Mouse (Mus musculus): ENCODE measurements around the gene Wdr54. TPM values are rescaled to one million over a fixed set of nuclear protein-coding genes. Genes with fewer than 3 reads are reported as not detected.

The Wdr54 gene
- polyA plus RNA-seq, 1 experiment from 2014 or later, result 1.1 TPM

DNA sequence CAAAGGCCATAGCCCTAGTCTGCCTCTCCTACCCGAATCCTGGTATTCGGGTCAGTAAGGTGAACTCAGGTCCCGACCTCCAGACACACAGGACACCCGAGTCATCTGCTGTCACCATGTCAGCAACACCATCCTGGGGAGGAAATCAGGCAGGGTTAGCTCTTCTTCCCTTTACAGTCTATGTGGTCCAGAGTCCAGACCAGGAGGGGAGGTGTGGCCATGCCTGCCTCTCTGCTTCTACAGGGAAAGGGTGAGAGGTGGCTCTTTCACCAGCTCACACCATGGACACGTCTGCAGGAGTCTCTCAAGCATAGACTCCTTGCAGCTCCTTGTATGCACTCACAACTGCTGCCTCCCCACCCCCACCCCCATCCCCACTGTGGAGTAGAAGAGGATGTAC, 2.7 kb downstream of the Wdr54 start:
- no peak for ATAC-seq

DNA sequence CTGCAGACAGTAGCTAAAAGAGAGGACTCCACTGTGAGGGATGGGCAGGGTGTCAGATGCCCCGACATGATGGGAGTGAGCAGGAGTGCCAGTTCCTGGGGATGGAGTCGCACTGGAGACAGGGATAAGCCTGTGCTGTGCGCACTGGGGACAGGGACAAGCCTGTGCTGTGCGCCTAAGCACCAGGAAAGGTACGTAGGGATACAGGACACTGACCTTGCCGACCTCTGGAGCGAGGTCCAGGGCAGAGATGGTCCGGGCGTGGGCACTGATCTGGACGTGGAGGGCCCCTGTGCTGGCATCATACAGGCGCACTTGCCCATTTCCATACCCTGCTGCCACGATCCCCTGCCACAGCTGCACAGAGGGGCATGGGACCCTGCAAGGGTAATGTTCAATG, 3.2 kb downstream of the Wdr54 start:
- Histone ChIP-seq H3K27ac (no peak overlapping the region), H3K4me3 (no peak overlapping the region), H3K9ac (no peak overlapping the region), H3K9me3 (replicated peaks) (no peaks in the 10 kb centered on the region), H3K4me1 (peaks cover 25% of the 10 kb centered on the region), H3K27me3 (replicated peaks) (peaks cover 57% of the 10 kb centered on the region), H3K4me2 (no peak overlapping the region), H3K36me3 (peaks cover 17% of the 10 kb centered on the region)
- 0 out of 2 replicates have a peak, but pooled peaks have one; percentile 22 for ATAC-seq
- 77% methylated on average over 12 of the region's 12 CpGs for WGBS (ENCODE audit: insufficient replicate concordance)

More for the DNA sequence above, 2.7 kb downstream of the Wdr54 start:
- no peak overlapping the region for H3K4me3 ChIP-seq
- no peak overlapping the region for H3K9ac ChIP-seq
- H3K9me3 ChIP-seq (replicated peaks), result no peaks in the 10 kb centered on the region
- peaks cover 14% of the 10 kb centered on the region for H3K36me3 ChIP-seq
- no peak overlapping the region for H3K4me2 ChIP-seq
- peaks cover 60% of the 10 kb centered on the region for H3K27me3 ChIP-seq (replicated peaks)
- H3K4me1 ChIP-seq, result peaks cover 25% of the 10 kb centered on the region
- WGBS (ENCODE audit: insufficient replicate concordance), result 52% methylated on average over 5 of the region's 5 CpGs
- H3K27ac ChIP-seq, result no peak overlapping the region

DNA sequence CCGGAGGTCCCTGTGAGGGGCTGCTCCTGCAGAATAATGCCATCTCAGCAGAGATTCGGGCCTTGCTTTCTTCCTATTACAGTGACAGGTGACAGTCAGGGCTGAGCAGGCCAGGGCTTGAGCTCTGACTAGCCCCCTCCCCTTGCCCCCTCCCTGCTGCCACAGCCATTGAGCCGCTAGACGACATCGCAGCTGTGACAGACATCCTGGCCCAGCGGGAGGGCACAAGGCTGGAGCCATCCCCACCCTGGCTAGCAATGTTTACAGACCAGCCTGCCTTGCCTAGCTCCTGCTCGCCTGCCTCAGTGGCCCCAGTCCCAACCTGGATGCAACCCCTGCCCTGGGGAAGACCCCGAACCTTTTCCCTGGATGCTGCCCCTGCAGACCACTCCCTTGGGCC, 4.5 kb downstream of the Wdr54 start:
- peaks cover 27% of the 10 kb centered on the region for H3K36me3 ChIP-seq
- 27% methylated on average over 8 of the region's 8 CpGs for WGBS (ENCODE audit: insufficient replicate concordance)
- H3K4me1 ChIP-seq, result peaks cover 25% of the 10 kb centered on the region
- no peak overlapping the region for H3K4me3 ChIP-seq
- ATAC-seq, result no peak
- H3K27ac ChIP-seq, result no peak overlapping the region
- no peak overlapping the region for H3K4me2 ChIP-seq
- peaks cover 47% of the 10 kb centered on the region for H3K27me3 ChIP-seq (replicated peaks)
- no peaks in the 10 kb centered on the region for H3K9me3 ChIP-seq (replicated peaks)
- H3K9ac ChIP-seq, result no peak overlapping the region

DNA sequence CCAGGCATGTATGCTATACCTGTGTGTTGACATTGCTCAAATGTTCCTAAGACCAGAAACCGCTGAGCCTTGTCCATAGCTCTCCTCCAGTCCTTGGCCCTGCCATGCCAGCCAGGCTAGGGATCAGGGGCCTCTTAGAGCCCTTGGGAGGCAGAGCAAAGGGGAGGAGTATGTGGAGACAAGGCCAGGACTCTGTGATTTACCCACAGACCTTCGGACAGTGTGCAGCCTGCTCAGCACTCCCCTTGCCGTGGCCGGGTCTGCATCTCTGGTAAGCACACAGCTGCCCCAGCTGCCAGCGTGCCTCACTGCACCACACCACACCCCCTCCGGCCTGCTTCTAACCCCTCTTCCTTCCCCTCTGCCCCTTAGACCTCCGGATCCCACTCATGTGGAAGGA, 8.9 kb downstream of the Wdr54 start:
- Histone ChIP-seq H3K4me3 (no peak overlapping the region), H3K4me2 (no peak overlapping the region), H3K27ac (no peak overlapping the region), H3K36me3 (peaks cover 27% of the 10 kb centered on the region), H3K27me3 (replicated peaks) (peaks cover 22% of the 10 kb centered on the region), H3K4me1 (peaks cover 30% of the 10 kb centered on the region), H3K9ac (no peak overlapping the region), H3K9me3 (replicated peaks) (no peaks in the 10 kb centered on the region)
- 56% methylated on average over 7 of the region's 7 CpGs for WGBS (ENCODE audit: insufficient replicate concordance)
- ATAC-seq, result no peak

DNA sequence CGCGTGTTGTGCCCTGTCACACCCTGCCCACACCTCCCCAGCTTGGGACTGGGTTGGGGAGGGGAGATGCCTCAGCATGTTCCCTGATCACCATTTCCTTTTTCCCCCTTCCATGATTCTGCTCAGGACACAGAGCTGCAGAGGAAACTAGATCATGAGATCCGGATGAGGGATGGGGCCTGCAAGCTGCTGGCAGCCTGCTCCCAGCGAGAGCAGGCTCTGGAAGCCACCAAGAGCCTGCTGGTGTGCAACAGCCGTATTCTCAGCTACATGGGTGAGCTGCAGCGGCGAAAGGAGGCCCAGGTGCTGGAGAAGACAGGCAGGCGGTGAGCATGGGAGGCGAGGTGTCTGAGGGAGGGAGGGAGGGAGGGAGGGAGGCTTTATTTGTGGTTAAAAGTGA, 10.4 kb downstream of the Wdr54 start:
- Histone ChIP-seq H3K9ac (no peak overlapping the region), H3K4me2 (no peak overlapping the region), H3K36me3 (peaks cover 27% of the 10 kb centered on the region), H3K27me3 (replicated peaks) (peaks cover 33% of the 10 kb centered on the region), H3K9me3 (replicated peaks) (no peaks in the 10 kb centered on the region), H3K4me1 (peaks cover 27% of the 10 kb centered on the region), H3K27ac (no peak overlapping the region), H3K4me3 (no peak overlapping the region)
- ATAC-seq, result no peak
- 54% methylated on average over 9 of the region's 9 CpGs for WGBS (ENCODE audit: insufficient replicate concordance)

DNA sequence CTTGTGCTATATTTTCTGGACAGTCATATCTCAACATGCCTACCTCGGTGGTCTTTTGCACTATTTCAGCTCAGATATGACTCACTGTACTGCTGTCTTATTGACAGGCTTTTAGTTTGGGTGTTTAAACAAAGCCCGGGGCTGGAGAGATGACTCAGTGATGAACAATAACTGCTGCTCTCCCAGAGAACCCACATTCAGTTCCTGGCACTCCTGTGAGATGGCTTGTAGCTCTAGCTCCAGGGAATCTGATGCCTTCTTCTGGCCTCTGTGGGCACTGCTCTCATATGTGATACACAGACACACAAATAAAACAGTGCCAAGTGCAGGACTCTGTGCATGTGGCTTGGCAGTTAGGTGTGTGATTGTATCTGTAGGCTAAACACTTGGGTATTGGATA, 11.0 kb downstream of the Wdr54 start:
- 40% methylated on average over 2 of the region's 2 CpGs for WGBS (ENCODE audit: insufficient replicate concordance)
- ATAC-seq, result no peak
- H3K4me1 ChIP-seq, result peaks cover 27% of the 10 kb centered on the region
- no peaks in the 10 kb centered on the region for H3K9me3 ChIP-seq (replicated peaks)
- H3K36me3 ChIP-seq, result peaks cover 21% of the 10 kb centered on the region
- H3K4me2 ChIP-seq, result no peak overlapping the region
- H3K27me3 ChIP-seq (replicated peaks), result peaks cover 37% of the 10 kb centered on the region
- H3K4me3 ChIP-seq, result no peak overlapping the region
- no peak overlapping the region for H3K27ac ChIP-seq
- H3K9ac ChIP-seq, result no peak overlapping the region

DNA sequence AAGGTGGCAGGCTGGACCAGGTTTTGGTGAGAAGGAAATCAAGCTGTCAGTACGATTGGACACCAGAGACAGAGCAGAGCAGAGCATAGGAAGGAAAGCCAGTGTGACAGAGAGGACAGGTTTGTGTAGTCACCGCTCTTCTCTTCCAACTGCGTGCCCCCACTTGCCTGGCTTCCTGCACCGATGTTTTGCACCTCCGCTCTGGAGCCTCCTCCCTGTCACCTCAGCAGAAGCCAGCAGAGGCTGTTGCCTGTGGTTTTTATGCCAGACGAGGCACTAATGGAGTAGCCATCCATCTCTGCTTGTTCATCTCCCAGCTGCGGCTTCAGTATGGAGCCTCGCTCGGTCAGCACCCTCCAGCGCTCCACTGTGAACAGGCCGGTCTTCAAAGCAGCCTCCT, 13.3 kb downstream of the Wdr54 start:
- Histone ChIP-seq H3K36me3 (peaks cover 9% of the 10 kb centered on the region), H3K4me2 (peak overlapping the region; percentile 56; the same call in 1 of the 2 replicates)

DNA sequence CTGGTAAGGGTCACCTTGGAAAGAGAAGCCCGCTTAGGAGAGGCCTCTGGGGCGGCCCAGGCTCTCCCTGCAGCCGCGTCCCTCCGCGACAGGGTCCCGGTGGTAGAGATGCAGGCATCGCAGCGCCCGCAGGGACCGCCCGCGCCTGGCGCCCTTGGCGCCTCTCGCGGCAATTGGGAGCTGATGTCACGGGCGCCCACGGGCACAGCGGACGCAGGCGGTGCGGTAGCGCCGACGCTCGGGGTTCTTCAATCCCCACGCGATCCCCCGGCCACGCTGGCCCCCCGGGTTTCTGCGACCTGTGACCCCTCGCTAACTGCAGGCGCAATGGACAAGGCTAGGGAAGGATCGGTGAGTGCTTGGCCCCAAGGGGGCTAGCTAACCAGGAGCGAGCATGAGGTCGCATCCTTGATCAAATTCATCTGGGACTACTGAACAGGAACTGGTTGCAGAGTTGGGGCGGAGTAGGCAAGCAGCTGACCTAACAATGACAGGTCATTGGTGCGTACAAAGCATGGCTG, 13.9 kb downstream of the Wdr54 start:
- Histone ChIP-seq H3K27ac (no peak overlapping the region), H3K4me1 (peaks cover 48% of the 10 kb centered on the region), H3K4me3 (peak overlapping the region; percentile 30), H3K36me3 (peaks cover 3% of the 10 kb centered on the region; the same call in 1 of the 2 replicates), H3K4me2 (peak overlapping the region; percentile 56), H3K9me3 (replicated peaks) (no peaks in the 10 kb centered on the region), H3K9ac (0 out of 2 replicates have a peak overlapping the region, but pooled peaks have one; percentile 5), H3K27me3 (replicated peaks) (peaks cover 59% of the 10 kb centered on the region)
- no peak for ATAC-seq
- WGBS (ENCODE audit: insufficient replicate concordance), result 4% methylated on average over 41 of the region's 41 CpGs

More for the DNA sequence above, 13.3 kb downstream of the Wdr54 start:
- Histone ChIP-seq H3K4me1 (peaks cover 42% of the 10 kb centered on the region), H3K9me3 (replicated peaks) (no peaks in the 10 kb centered on the region), H3K9ac (no peak overlapping the region), H3K4me3 (no peak overlapping the region), H3K27me3 (replicated peaks) (peaks cover 53% of the 10 kb centered on the region), H3K27ac (no peak overlapping the region)
- ATAC-seq, result no peak
- WGBS (ENCODE audit: insufficient replicate concordance), result 56% methylated on average over 11 of the region's 11 CpGs

DNA sequence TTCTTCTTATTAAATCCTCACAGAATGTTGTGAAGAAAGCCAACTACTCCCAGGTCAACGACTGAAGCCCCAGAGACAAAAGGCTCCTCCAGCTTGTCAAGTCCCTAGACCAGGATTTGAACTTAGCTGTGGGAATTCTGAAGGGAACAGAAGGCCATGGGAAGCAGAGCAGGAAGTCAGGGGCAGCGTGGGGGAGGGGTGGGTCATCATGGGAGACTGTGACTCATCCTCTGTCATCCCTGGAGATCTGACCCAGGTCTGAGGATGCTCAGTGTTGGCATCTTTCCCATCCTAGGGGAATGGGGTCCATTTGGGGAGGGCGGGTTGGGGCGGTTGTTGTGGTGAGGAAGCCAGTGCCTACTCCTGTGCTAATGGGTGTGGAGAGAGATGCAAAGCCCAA, 14.6 kb downstream of the Wdr54 start:
- no peak for ATAC-seq
- H3K9ac ChIP-seq, result no peak overlapping the region
- H3K27me3 ChIP-seq (replicated peaks), result peaks cover 65% of the 10 kb centered on the region
- H3K27ac ChIP-seq, result no peak overlapping the region
- no peaks in the 10 kb centered on the region for H3K9me3 ChIP-seq (replicated peaks)
- WGBS (ENCODE audit: insufficient replicate concordance), result 38% methylated on average over 4 of the region's 4 CpGs
- no peak overlapping the region for H3K4me3 ChIP-seq
- H3K4me2 ChIP-seq, result peak overlapping the region; percentile 56
- no peaks in the 10 kb centered on the region; the same call in 1 of the 2 replicates for H3K36me3 ChIP-seq
- peaks cover 54% of the 10 kb centered on the region for H3K4me1 ChIP-seq

DNA sequence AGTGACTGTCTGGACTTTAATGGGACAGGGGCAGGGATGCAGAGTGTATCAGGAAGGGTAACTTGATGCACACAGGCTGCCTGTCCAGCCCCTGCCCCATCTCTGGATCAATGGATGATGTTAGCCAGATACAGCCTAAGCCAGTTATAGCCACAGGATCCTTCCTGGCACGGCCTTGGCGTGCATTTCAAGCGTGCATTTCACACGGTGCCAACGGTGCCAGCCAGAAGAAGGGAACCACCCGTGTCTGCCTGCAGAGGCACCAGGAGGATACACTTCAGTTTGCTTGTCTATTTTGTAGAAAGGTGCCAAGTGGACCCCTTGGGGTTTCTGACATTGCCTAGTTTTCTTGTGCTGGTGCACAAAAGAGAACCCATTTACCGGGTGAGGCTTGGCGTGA, 16.2 kb downstream of the Wdr54 start:
- H3K27ac ChIP-seq, result no peak overlapping the region
- 79% methylated on average over 8 of the region's 8 CpGs for WGBS (ENCODE audit: insufficient replicate concordance)
- ATAC-seq, result no peak

DNA sequence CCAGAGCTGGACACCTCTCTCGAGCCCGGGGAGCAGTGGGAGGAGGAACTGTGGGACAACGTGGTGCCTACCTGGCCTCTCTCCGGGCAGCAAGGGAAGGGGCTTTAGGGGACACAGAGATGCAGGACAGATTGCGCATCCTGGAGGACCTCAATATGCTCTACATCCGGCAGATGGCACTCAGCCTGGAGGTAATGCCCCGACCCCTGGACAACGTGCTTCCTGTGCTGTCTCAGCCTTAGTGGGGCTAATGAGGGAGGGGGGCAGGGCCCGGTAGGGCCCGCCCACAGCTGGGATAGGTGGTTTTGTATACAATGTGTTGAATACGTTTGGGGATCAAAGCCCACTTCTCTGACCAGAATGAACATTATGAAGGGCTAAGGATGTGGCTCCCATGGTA, 18.1 kb downstream of the Wdr54 start:
- H3K27me3 ChIP-seq (replicated peaks), result peaks cover 84% of the 10 kb centered on the region
- no peaks in the 10 kb centered on the region for H3K36me3 ChIP-seq
- peak overlapping the region; percentile 83 for H3K27ac ChIP-seq
- H3K9me3 ChIP-seq (replicated peaks), result no peaks in the 10 kb centered on the region
- peak; percentile 27; the same call in 1 of the 2 replicates for ATAC-seq
- peak overlapping the region; percentile 57 for H3K4me3 ChIP-seq
- H3K4me2 ChIP-seq, result peak overlapping the region; percentile 70
- H3K9ac ChIP-seq, result peak overlapping the region; percentile 71
- H3K4me1 ChIP-seq, result peaks cover 73% of the 10 kb centered on the region
- 3% methylated on average over 11 of the region's 11 CpGs for WGBS (ENCODE audit: insufficient replicate concordance)

More for the DNA sequence above, 16.2 kb downstream of the Wdr54 start:
- peaks cover 59% of the 10 kb centered on the region for H3K4me1 ChIP-seq
- peaks cover 81% of the 10 kb centered on the region for H3K27me3 ChIP-seq (replicated peaks)
- H3K4me3 ChIP-seq, result no peak overlapping the region
- H3K9ac ChIP-seq, result no peak overlapping the region
- no peaks in the 10 kb centered on the region for H3K9me3 ChIP-seq (replicated peaks)
- H3K36me3 ChIP-seq, result no peaks in the 10 kb centered on the region
- H3K4me2 ChIP-seq, result no peak overlapping the region

DNA sequence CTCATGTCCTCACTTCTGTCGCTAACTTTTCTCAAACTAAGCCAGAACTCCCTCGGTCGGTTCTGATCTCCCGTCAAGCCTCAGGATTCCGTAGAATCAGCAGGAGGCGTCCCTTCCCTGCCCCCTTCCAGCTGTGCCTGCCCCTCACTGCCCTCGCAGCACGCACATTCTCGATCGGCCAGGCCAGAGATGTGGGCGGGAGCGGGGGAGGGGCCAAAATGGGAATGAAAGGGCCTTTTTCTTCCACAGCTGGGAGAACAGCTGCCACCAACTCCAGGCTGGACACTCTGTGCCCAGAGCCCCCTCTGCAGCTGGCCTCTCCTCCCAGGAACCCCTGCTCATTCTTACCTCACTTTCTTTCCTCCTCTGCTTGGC, 18.6 kb downstream of the Wdr54 start:
- peaks cover 79% of the 10 kb centered on the region for H3K27me3 ChIP-seq (replicated peaks)
- H3K4me1 ChIP-seq, result peaks cover 69% of the 10 kb centered on the region
- WGBS (ENCODE audit: insufficient replicate concordance), result under 1% methylated on average over 12 of the region's 12 CpGs

More for the DNA sequence above, 18.6 kb downstream of the Wdr54 start:
- peak; percentile 67 for ATAC-seq
- H3K9me3 ChIP-seq (replicated peaks), result no peaks in the 10 kb centered on the region
- peak overlapping the region; percentile 83 for H3K27ac ChIP-seq
- H3K4me2 ChIP-seq, result peak overlapping the region; percentile 70
- peak overlapping the region; percentile 57 for H3K4me3 ChIP-seq
- no peaks in the 10 kb centered on the region for H3K36me3 ChIP-seq
- H3K9ac ChIP-seq, result peak overlapping the region; percentile 71

Data from liver, embryonic 12.5 days (tissue).